Mouse (Mus musculus): ENCODE results near the gene Abca4.
"Not testable (repeated sequence)": the region's sequence is repeated elsewhere in the genome, so short reads cannot be mapped to it uniquely, and the experiment has no call there.

Abca4 gene

GRCm38 (mm10) chr3:122062586-122062985 is 18.3 kb downstream of the Abca4 start:
- no peak for DNase-seq

- no peak for DNase-seq
Observed at GRCm38 (mm10) chr3:122064556-122065410, 20.5 kb downstream of the Abca4 start.

DNA sequence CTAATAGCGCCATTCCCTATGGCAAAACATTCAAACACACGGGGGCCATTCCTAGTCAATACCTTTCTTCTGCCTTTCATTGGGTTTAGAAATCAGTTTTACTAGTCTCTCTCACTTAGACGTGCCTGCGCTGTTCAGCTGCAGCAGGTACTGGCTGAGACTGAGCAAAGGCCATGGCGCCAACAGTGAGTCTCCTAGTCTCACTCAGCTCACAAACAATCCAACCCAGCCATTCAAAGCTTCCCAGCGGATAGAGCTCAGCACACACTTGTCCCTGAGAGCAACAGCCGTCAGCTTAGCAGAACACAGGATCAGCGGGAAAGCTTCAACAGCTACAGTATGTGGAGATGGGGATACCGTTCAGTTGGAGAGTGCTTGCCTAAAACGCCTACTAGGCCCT is 27.5 kb downstream of the Abca4 start:
- no peak for DNase-seq

GRCm38 (mm10) chr3:122072646-122073571 is 28.7 kb downstream of the Abca4 start:
- DNase-seq: no peak

DNA sequence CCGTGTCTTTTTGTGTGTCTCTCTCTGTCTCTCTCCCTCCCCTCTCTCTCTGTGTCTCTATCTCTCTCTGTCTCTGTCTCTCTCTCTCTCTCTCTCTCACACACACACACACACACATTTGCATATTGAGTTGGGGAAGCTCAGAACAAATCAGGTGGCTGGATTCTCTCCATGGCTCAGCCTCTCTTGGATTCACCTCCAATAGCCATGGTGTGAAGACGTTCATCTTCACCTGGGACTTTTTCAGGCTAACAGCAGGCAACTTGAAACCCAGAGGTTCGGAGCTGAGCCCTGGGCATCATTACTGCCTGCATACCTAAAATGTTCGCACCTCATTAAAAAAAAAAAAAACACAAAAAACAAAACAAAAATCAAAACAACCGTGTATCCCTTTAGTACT is 29.4 kb downstream of the Abca4 start:
- DNase-seq: no peak

- peak in 1 of 2 experiments; percentile 18 for DNase-seq
Observed at GRCm38 (mm10) chr3:122074334-122074733, 30.1 kb downstream of the Abca4 start.

- no peak for DNase-seq
Observed at GRCm38 (mm10) chr3:122078141-122078540, 33.9 kb downstream of the Abca4 start.

DNA sequence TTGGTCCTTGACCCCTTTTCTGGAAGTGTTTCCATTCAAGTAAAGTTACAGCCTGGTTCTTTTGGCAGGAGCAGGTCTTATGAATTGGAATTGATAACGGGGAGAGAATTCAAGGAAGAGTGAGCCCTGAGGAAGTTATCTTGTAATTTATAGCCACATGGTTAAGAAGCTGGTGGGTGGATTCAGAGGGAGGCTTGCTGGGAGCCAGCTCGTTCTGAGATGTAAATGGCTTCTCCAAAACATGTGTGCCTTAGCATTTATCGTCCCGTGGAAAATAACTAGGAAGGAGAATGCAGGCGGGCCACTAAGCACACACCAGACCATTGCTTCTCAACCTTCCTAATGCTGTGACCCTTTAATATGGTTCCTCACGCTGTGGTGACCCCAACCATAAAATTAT is 34.9 kb downstream of the Abca4 start:
- DNase-seq: no peak

DNA sequence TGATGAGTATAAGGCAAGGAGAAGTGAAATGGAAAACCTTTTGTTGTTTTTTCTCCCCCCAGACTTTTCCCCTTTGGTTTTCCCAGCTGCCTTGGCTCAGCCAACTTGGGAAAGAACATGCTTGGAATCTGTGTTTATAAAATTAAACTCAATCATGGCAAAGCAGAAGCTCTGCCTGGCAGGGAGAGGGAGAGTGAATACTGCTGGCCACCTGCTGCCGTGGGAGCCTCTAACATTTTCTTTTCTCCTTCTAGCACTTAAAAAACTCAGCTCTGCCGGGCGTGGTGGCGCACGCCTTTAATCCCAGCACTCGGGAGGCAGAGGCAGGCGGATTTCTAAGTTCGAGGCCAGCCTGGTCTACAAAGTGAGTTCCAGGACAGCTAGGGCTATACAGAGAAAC is 37.4 kb downstream of the Abca4 start:
- DNase-seq: not testable (repeated sequence)

GRCm38 (mm10) chr3:122082338-122082737 is 38.1 kb downstream of the Abca4 start:
- no peak for DNase-seq

- DNase-seq: peak; percentile 18 to 40
Observed at GRCm38 (mm10) chr3:122085157-122085989, 41.1 kb downstream of the Abca4 start.

DNA sequence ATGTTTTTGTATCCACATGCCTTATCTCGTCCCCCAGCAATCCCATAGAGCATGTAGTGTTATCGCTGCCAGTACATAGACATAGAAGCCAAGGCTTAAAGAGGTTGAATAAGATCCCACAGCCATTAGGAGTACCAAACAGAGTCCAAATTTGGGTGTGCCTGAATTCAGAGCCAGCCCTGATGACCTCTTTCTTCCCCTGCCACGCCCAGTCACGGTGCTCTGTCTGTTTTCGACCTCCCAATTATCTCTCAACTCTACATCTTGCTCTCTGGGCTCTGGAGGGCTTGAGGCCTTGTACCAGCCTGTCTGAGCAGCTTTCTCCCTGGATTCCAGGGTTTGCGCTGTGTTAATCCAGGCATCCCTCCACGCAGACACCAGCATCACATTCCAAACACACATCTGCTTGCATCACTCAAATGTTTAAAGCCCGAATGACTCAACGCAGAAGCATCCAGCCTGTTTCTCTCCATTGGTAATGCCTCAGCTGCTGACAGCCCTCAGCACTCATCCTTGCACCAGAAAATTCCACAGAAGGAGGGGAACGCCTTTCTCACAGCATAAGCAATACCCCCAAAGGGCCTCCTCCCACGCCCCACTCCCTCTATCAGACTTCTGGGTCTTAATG is 43.9 kb downstream of the Abca4 start:
- DNase-seq: no peak

DNA sequence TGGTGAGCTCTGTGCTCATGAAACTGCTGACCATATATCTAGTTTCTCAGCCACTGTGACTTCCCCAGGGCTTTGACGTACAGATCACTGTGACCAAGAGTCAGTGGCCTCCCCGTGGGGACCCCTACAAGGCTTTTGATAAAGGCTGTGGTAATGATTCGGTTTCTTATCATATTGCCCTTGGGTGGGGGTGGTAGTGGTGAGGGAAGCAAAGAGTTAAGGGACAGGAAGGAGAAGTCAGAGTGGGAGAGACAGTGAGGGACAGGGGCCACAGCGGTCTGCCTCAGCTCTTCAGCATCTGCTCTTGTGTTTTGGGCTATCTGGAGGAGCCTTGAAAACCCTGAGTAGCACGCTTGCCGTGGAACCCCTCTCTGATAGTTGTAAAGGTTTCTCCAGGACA is 46.1 kb downstream of the Abca4 start:
- no peak for DNase-seq

- no peak for DNase-seq
Observed at GRCm38 (mm10) chr3:122099713-122100112, 55.5 kb downstream of the Abca4 start.

DNA sequence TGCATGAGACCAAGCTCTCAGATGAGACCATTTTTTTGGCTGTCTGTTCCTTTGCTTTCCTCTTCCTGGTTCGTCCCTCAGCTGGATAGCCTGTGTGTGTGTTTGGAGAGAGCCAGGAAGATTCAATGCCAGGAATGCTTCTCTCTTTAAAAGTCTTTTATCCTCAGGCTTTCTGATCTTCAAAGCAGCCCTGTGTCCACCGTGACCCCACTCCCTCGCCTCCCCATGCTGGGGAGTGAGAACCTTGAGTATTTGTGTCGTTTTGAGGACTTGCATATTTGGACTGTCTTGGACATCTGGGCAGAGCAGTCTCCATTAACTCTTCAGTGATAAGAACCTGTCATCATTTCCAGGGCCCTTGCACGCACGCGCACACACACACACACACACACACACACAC is 57.8 kb downstream of the Abca4 start:
- no peak for DNase-seq

DNA sequence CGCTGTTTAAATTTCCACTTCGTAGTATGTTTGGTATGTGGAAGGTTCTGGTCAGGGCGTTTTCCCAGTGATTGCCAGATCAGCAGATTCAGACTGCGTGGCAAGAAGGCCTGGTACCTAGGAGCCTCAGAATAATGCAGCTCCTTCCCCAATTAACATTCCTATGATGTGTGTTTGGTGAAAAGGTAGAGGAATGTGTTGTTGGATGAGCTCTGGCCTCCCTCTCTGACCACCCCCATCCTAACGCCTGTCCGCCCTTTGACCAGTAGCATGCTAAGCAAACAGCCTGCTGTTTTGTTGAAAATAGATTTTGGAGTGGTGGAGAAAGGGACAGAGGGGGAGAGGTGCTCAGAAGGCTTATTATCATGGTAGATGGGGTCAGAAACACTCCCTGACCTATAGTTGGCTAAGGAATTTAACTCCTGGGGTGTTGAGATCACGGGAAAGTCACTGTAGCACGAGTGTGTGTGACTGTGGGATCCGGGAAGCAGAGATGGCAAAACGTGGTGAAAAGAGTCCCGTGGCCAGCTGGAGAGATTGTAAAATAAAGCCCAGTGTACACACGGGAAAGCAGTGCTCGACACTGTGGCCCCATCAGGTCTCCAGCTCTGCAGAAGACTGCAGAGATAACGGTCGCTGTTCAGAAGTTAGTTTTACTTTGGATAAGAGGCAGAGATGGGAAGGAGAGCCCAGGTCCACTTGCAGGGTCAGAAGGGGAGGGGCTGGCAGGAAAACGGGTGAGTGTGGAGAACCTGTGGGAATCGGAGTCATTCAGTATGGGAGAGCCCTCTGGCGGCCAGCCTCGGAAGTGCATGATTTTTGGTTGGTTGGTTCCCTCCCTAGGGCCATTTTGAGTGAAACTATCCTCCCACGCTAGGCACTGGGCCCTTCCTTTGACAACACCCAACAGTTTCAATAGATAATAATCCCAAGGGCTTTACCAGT is 59.9 kb downstream of the Abca4 start:
- DNase-seq: peak; percentile 84 to 86

GRCm38 (mm10) chr3:122106920-122107319 is 62.7 kb downstream of the Abca4 start:
- no peak for DNase-seq

DNA sequence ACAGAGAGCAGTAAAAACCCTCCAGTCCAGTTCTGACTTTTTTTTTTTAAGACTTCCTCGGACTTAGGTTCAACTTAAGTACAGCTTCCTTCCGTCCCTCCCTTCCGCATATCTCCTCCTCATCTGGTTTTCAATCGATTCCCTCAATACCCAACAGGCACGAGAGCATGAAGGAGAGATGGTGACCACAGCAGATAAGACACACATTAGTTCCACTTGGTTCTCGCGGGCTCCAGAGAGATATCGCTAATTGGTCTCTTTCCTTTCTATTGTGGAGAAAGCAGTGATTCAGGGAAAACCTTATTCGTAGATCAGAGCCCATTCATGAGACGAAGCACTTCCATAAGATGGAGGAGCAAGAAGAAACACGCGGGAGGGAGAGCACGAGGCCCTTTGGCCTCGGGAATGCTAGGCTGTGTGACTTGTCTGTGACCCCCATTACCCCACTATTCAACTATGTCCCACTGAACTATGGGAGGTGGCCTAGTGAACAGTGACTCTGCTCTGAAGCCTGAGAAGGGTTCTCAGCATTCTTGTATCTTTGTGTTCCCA is 63.5 kb downstream of the Abca4 start:
- DNase-seq: no peak

DNA sequence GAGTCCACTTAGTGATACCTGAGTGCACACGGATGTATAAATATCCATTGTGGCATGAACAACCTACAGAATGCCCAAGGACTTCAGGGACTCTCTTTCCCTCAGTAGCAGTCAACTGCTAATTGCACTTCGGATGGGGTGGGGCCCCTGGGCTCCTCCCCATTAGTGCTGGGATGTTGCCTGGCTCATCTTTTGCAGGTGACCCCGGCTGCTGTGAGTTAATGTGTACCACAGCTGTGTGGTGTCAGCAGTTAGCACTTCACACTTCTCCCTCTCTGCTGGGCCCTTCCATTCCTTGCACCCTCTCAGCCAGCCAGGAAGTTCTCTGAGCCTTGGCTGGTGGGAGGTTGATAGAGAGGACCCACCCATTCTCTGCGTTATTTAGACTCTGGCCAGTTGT is 65.2 kb downstream of the Abca4 start:
- DNase-seq: no peak

DNA sequence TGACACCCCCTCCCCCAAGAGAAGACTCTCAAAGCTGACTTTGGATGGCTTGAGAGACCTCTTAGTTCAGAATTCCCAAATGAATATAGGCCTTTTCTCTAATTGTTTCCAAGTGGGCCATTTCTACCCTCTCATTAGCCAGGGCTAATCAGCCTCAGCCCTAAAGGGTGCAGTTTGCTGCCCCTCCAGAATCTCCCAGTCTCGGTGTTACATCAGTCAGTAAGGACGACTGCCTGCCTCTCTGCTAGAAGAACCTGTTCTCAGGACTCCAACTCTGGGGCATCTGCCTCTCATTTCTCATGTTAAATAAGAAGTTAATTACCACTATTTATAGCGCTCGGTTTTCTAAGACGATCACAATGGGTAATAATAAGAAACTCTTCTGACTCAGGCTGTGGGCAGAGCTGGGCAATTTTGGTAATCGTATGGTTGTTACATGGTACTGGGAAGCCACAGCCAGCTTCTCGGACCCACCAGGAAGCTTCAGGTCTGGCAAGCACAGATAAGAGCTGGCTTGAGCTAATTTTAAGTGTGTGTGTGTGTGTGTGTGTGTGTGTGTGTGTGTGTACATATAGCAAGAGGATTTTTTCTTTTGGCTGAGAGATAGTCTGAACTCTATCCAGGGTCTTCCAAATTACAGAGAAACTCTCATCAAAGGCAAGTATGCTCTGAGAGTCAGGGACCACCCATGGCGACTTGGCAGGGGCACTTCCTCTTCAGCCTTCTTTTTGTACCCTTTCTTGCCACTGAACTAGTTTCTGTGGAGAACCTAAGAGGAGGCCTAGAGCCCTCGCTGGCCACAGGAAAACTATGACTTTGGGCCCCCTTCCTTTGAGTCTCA is 67.1 kb downstream of the Abca4 start:
- DNase-seq: no peak
